Mouse (Mus musculus): ENCODE results near the gene Kif26a. TPM values are rescaled to one million over a fixed set of nuclear protein-coding genes. Genes with fewer than 3 reads are reported as not detected.

Kif26a gene
- 6.6 and 6.7 TPM in 2 replicates for polyA plus RNA-seq (2016; fragmentation: Nextera tagmentation; extraction: Ambion mirVana)

- Histone ChIP-seq H3K27me3 (peaks cover 45% of the 10 kb centered on the region), H3K4me1 (replicated peaks) (peaks cover 64% of the 10 kb centered on the region), H3K4me3 (replicated peaks) (peak within 1 kb of the TSS; percentile 58), H3K27ac (peak within 1 kb of the TSS; percentile 76), H3K36me3 (no peaks in the 10 kb centered on the region), H3K9me3 (no peaks in the 10 kb centered on the region), H3K4me2 (peak within 1 kb of the TSS; percentile 88), H3K9ac (replicated peaks) (peak within 1 kb of the TSS; percentile 76)
- WGBS, result under 1% methylated on average over 67 of the region's 68 CpGs
- peak; percentile 72 for ATAC-seq (ENCODE audit: insufficient number of reproducible peaks, insufficient read depth, low FRiP score, low TSS enrichment, low read depth)
Measured at GRCm38 (mm10) chr12:112145875-112146651, at the start of gene Kif26a. Gene Kif26a (plus strand): TSS chr12:112146208.

DNA sequence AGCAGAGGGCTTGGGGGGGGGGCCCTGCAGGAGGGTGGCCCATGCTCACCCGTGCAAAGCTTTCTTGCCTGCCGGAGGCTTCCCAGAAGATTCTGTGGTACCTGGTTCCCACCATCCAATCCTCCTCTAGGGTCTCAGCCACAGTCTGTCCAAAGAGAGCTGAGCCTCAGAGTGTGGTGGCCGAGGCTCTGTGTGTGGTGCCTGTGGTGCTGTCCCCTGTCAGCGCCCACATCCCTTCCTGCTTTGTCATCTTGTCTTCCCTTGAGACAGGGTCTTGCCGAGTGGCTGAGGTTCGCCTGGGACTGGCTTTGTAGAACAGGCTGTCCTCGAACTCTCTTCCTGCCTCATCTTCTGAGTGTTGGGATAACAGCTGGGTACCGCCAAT, 49.3 kb upstream of the Kif26a start:
- H3K9ac ChIP-seq (replicated peaks), result no peak overlapping the region
- H3K9me3 ChIP-seq, result no peaks in the 10 kb centered on the region
- no peaks in the 10 kb centered on the region for H3K36me3 ChIP-seq
- H3K4me3 ChIP-seq (replicated peaks), result no peak overlapping the region
- 73% methylated on average over 8 of the region's 8 CpGs for WGBS
- H3K4me2 ChIP-seq, result no peak overlapping the region
- H3K27me3 ChIP-seq, result peaks cover 3% of the 10 kb centered on the region
- ATAC-seq (ENCODE audit: insufficient number of reproducible peaks, insufficient read depth, low FRiP score, low TSS enrichment, low read depth), result no peak
- H3K4me1 ChIP-seq (replicated peaks), result no peaks in the 10 kb centered on the region; the same call in 1 of the 2 replicates
- no peak overlapping the region for H3K27ac ChIP-seq

- H3K9me3 ChIP-seq, result no peaks in the 10 kb centered on the region
- no peak overlapping the region for H3K9ac ChIP-seq (replicated peaks)
- no peaks in the 10 kb centered on the region for H3K36me3 ChIP-seq
- no peaks in the 10 kb centered on the region; the same call in 1 of the 2 replicates for H3K4me1 ChIP-seq (replicated peaks)
- ATAC-seq (ENCODE audit: insufficient number of reproducible peaks, insufficient read depth, low FRiP score, low TSS enrichment, low read depth), result no peak
- no peak overlapping the region for H3K4me3 ChIP-seq (replicated peaks)
- peaks cover 4% of the 10 kb centered on the region for H3K27me3 ChIP-seq
- no peak overlapping the region for H3K27ac ChIP-seq
- H3K4me2 ChIP-seq, result no peak overlapping the region
- WGBS, result 66% methylated on average over 4 of the region's 4 CpGs
Measured at GRCm38 (mm10) chr12:112100106-112100505, 45.9 kb upstream of the Kif26a start.

- no peak overlapping the region for H3K4me3 ChIP-seq (replicated peaks)
- WGBS, result 62% methylated on average over 4 of the region's 4 CpGs
- no peaks in the 10 kb centered on the region for H3K36me3 ChIP-seq
- no peak overlapping the region for H3K4me2 ChIP-seq
- H3K4me1 ChIP-seq (replicated peaks), result no peaks in the 10 kb centered on the region; the same call in 1 of the 2 replicates
- H3K27me3 ChIP-seq, result peaks cover 4% of the 10 kb centered on the region
- no peak overlapping the region for H3K9ac ChIP-seq (replicated peaks)
- no peak overlapping the region for H3K27ac ChIP-seq
- ATAC-seq (ENCODE audit: insufficient number of reproducible peaks, insufficient read depth, low FRiP score, low TSS enrichment, low read depth), result no peak
- H3K9me3 ChIP-seq, result no peaks in the 10 kb centered on the region
Measured at GRCm38 (mm10) chr12:112101045-112101444, 45.0 kb upstream of the Kif26a start.

- no peak for ATAC-seq (ENCODE audit: insufficient number of reproducible peaks, insufficient read depth, low FRiP score, low TSS enrichment, low read depth)
- peaks cover 12% of the 10 kb centered on the region for H3K4me1 ChIP-seq (replicated peaks)
- H3K27me3 ChIP-seq, result peaks cover 13% of the 10 kb centered on the region
- no peak overlapping the region for H3K4me3 ChIP-seq (replicated peaks)
- no peaks in the 10 kb centered on the region for H3K36me3 ChIP-seq
- H3K27ac ChIP-seq, result no peak overlapping the region
- H3K9ac ChIP-seq (replicated peaks), result no peak overlapping the region
- H3K4me2 ChIP-seq, result no peak overlapping the region
- 86% methylated on average over 5 of the region's 5 CpGs for WGBS
- H3K9me3 ChIP-seq, result no peaks in the 10 kb centered on the region
Measured at GRCm38 (mm10) chr12:112103179-112103578, 42.8 kb upstream of the Kif26a start.

- Histone ChIP-seq H3K4me1 (replicated peaks) (peaks cover 12% of the 10 kb centered on the region), H3K4me2 (no peak overlapping the region), H3K27me3 (peaks cover 13% of the 10 kb centered on the region), H3K4me3 (replicated peaks) (no peak overlapping the region), H3K36me3 (no peaks in the 10 kb centered on the region), H3K9ac (replicated peaks) (no peak overlapping the region), H3K27ac (no peak overlapping the region), H3K9me3 (no peaks in the 10 kb centered on the region)
- ATAC-seq (ENCODE audit: insufficient number of reproducible peaks, insufficient read depth, low FRiP score, low TSS enrichment, low read depth), result no peak
- 89% methylated on average over 11 of the region's 11 CpGs for WGBS
Measured at GRCm38 (mm10) chr12:112104890-112105289, 41.1 kb upstream of the Kif26a start.

GRCm38 (mm10) chr12:112106541-112106971, 39.5 kb upstream of the Kif26a start, which contains the start of gene Aspg:
Gene Aspg (plus strand): TSS chr12:112106679.
- peak within 1 kb of the TSS; percentile 58 for H3K4me2 ChIP-seq
- peak; percentile 34; the same call in 1 of the 2 replicates for ATAC-seq (ENCODE audit: insufficient number of reproducible peaks, insufficient read depth, low FRiP score, low TSS enrichment, low read depth)
- H3K27ac ChIP-seq, result no peak within 1 kb of the TSS
- peaks cover 13% of the 10 kb centered on the region for H3K27me3 ChIP-seq
- H3K36me3 ChIP-seq, result no peaks in the 10 kb centered on the region
- H3K4me3 ChIP-seq (replicated peaks), result peak within 1 kb of the TSS; percentile 26
- H3K9me3 ChIP-seq, result no peaks in the 10 kb centered on the region
- 2% methylated on average over 14 of the region's 14 CpGs for WGBS
- H3K4me1 ChIP-seq (replicated peaks), result peaks cover 12% of the 10 kb centered on the region
- H3K9ac ChIP-seq (replicated peaks), result 0 out of 2 replicates have a peak within 1 kb of the TSS, but pooled peaks have one; percentile 5

- 83% methylated on average over 8 of the region's 8 CpGs for WGBS
- Histone ChIP-seq H3K4me2 (no peak overlapping the region), H3K9me3 (no peaks in the 10 kb centered on the region), H3K4me3 (replicated peaks) (no peak overlapping the region), H3K36me3 (no peaks in the 10 kb centered on the region), H3K27me3 (peaks cover 13% of the 10 kb centered on the region), H3K9ac (replicated peaks) (no peak overlapping the region), H3K4me1 (replicated peaks) (peaks cover 15% of the 10 kb centered on the region), H3K27ac (no peak overlapping the region)
- no peak for ATAC-seq (ENCODE audit: insufficient number of reproducible peaks, insufficient read depth, low FRiP score, low TSS enrichment, low read depth)
Measured at GRCm38 (mm10) chr12:112107685-112108084, 38.3 kb upstream of the Kif26a start.

DNA sequence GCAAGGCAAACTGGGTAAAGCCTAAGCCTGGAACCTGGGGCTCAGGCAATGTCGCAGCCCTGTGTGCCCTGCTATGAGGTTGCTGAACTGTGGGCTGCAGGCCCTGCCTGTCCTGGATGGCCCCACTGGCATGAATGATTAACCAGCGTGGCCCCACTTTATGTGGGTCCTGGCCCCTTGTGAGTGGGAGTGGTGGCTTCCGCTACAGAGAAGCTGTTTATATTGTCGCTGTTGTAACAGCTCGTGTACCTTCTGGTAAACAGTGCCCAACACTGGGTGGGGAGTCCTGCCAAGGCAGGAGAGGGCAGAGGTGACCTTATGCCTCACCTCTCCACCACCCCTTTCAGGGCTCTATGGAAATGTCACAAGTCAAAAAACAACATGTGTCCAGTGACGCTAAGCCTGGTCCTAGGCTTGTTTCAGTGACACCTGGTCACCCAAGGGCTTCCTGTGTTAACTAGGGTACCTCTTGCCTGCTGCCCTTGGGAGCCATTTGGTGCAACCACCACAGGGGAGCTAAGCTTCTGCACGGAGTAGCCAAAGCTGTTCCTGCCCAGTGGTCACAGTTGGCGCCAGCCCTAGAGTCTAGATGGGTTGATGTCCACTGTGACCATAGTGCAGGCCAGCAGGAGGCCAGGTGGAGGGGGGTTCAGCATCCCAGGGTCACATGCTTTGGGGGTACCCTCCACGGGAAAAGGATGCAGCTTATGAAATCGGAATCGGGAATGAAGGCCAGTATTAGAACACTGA, 37.1 kb upstream of the Kif26a start:
- H3K4me1 ChIP-seq (replicated peaks), result peaks cover 24% of the 10 kb centered on the region
- ATAC-seq (ENCODE audit: insufficient number of reproducible peaks, insufficient read depth, low FRiP score, low TSS enrichment, low read depth), result no peak
- no peaks in the 10 kb centered on the region for H3K36me3 ChIP-seq
- peaks cover 13% of the 10 kb centered on the region for H3K27me3 ChIP-seq
- no peaks in the 10 kb centered on the region for H3K9me3 ChIP-seq
- 80% methylated on average over 11 of the region's 11 CpGs for WGBS
- no peak overlapping the region for H3K4me2 ChIP-seq
- no peak overlapping the region for H3K9ac ChIP-seq (replicated peaks)
- H3K27ac ChIP-seq, result no peak overlapping the region
- no peak overlapping the region for H3K4me3 ChIP-seq (replicated peaks)

- Histone ChIP-seq H3K27ac (no peak overlapping the region), H3K4me3 (replicated peaks) (no peak overlapping the region), H3K4me2 (no peak overlapping the region), H3K27me3 (peaks cover 9% of the 10 kb centered on the region; the same call in 1 of the 2 replicates), H3K4me1 (replicated peaks) (peaks cover 24% of the 10 kb centered on the region), H3K9me3 (no peaks in the 10 kb centered on the region), H3K9ac (replicated peaks) (no peak overlapping the region), H3K36me3 (no peaks in the 10 kb centered on the region)
- 82% methylated on average over 9 of the region's 9 CpGs for WGBS
- no peak for ATAC-seq (ENCODE audit: insufficient number of reproducible peaks, insufficient read depth, low FRiP score, low TSS enrichment, low read depth)
Measured at GRCm38 (mm10) chr12:112109701-112110100, 36.3 kb upstream of the Kif26a start.

DNA sequence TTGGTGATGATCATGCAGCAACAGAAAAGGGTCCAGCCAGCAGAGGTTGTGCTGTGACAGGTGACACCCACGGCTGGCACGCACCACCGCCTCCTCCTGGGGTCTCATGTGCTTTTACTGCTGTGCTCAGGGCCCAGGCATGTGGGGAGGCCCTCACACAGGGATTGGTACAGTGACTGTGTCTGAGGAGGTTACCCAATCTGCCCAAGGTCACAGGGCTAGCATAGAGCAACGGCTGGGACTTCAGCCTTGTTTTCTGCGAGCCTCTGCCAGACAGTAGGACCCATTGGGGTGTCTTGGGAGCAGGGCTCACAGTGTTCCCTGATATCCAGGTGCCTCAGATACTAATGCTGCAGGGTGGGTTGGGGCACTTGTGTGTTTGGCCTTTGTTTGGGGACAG, 34.7 kb upstream of the Kif26a start:
- 82% methylated on average over 5 of the region's 5 CpGs for WGBS
- H3K4me3 ChIP-seq (replicated peaks), result no peak overlapping the region
- ATAC-seq (ENCODE audit: insufficient number of reproducible peaks, insufficient read depth, low FRiP score, low TSS enrichment, low read depth), result no peak
- peaks cover 13% of the 10 kb centered on the region for H3K27me3 ChIP-seq
- H3K4me2 ChIP-seq, result no peak overlapping the region
- H3K4me1 ChIP-seq (replicated peaks), result peaks cover 23% of the 10 kb centered on the region
- no peak overlapping the region for H3K27ac ChIP-seq
- H3K9me3 ChIP-seq, result no peaks in the 10 kb centered on the region
- no peaks in the 10 kb centered on the region for H3K36me3 ChIP-seq
- no peak overlapping the region for H3K9ac ChIP-seq (replicated peaks)
